Mouse (Mus musculus): ENCODE data around the gene Agap1. TPM values are rescaled to one million over a fixed set of nuclear protein-coding genes. Genes with fewer than 3 reads are reported as not detected.

Gene Agap1
- polyA plus RNA-seq, 1 experiment from 2014 or later: 74.8 TPM

- Histone ChIP-seq H3K27ac (no peak overlapping the region), H3K9ac (no peak overlapping the region), H3K4me3 (no peak overlapping the region), H3K4me1 (peaks cover 20% of the 10 kb centered on the region), H3K9me3 (replicated peaks) (no peaks in the 10 kb centered on the region), H3K4me2 (replicated peaks) (no peak overlapping the region), H3K36me3 (peaks cover 4% of the 10 kb centered on the region; the same call in 1 of the 2 replicates), H3K27me3 (no peaks in the 10 kb centered on the region)
- WGBS: 68% methylated on average over 7 of the region's 8 CpGs
- ATAC-seq (ENCODE audit: low FRiP score): no peak
Measured at GRCm38 (mm10) chr1:89621014-89621791, 166.6 kb downstream of the Agap1 start.

GRCm38 (mm10) chr1:89621952-89622351 is 167.3 kb downstream of the Agap1 start:
- Histone ChIP-seq H3K27me3 (no peaks in the 10 kb centered on the region), H3K4me1 (peaks cover 26% of the 10 kb centered on the region), H3K9me3 (replicated peaks) (no peaks in the 10 kb centered on the region), H3K27ac (no peak overlapping the region), H3K36me3 (peaks cover 4% of the 10 kb centered on the region; the same call in 1 of the 2 replicates), H3K4me3 (no peak overlapping the region), H3K9ac (no peak overlapping the region), H3K4me2 (replicated peaks) (no peak overlapping the region)
- 89% methylated on average over 8 of the region's 8 CpGs for WGBS
- no peak for ATAC-seq (ENCODE audit: low FRiP score)

- Histone ChIP-seq H3K9ac (no peak overlapping the region), H3K4me3 (no peak overlapping the region), H3K4me2 (replicated peaks) (no peak overlapping the region), H3K27me3 (no peaks in the 10 kb centered on the region), H3K27ac (no peak overlapping the region), H3K9me3 (replicated peaks) (no peaks in the 10 kb centered on the region), H3K36me3 (peaks cover 1% of the 10 kb centered on the region; the same call in 1 of the 2 replicates), H3K4me1 (peaks cover 33% of the 10 kb centered on the region)
- ATAC-seq (ENCODE audit: low FRiP score): no peak
- 80% methylated on average over 7 of the region's 7 CpGs for WGBS
Measured at GRCm38 (mm10) chr1:89622801-89623200, 168.2 kb downstream of the Agap1 start.

- no peak overlapping the region for H3K9ac ChIP-seq
- ATAC-seq (ENCODE audit: low FRiP score): no peak
Measured at GRCm38 (mm10) chr1:89625312-89625711, 170.7 kb downstream of the Agap1 start.

GRCm38 (mm10) chr1:89625967-89626366 is 171.4 kb downstream of the Agap1 start:
- no peak overlapping the region for H3K27ac ChIP-seq
- no peaks in the 10 kb centered on the region for H3K9me3 ChIP-seq (replicated peaks)

More at GRCm38 (mm10) chr1:89625312-89625711, 170.7 kb downstream of the Agap1 start:
- WGBS: 88% methylated on average over 4 of the region's 4 CpGs
- H3K4me1 ChIP-seq: peaks cover 24% of the 10 kb centered on the region
- H3K27ac ChIP-seq: no peak overlapping the region
- H3K27me3 ChIP-seq: no peaks in the 10 kb centered on the region
- H3K9me3 ChIP-seq (replicated peaks): no peaks in the 10 kb centered on the region
- H3K36me3 ChIP-seq: peaks cover 19% of the 10 kb centered on the region
- no peak overlapping the region for H3K4me3 ChIP-seq
- no peak overlapping the region for H3K4me2 ChIP-seq (replicated peaks)

GRCm38 (mm10) chr1:89626940-89627339 is 172.3 kb downstream of the Agap1 start:
- ATAC-seq (ENCODE audit: low FRiP score): no peak
- WGBS: 59% methylated on average over 10 of the region's 10 CpGs

More at GRCm38 (mm10) chr1:89625967-89626366, 171.4 kb downstream of the Agap1 start:
- Histone ChIP-seq H3K4me3 (no peak overlapping the region), H3K27me3 (no peaks in the 10 kb centered on the region), H3K4me2 (replicated peaks) (no peak overlapping the region), H3K9ac (no peak overlapping the region), H3K36me3 (peaks cover 24% of the 10 kb centered on the region), H3K4me1 (peaks cover 17% of the 10 kb centered on the region)
- 93% methylated on average over 7 of the region's 7 CpGs for WGBS
- ATAC-seq (ENCODE audit: low FRiP score): no peak

DNA sequence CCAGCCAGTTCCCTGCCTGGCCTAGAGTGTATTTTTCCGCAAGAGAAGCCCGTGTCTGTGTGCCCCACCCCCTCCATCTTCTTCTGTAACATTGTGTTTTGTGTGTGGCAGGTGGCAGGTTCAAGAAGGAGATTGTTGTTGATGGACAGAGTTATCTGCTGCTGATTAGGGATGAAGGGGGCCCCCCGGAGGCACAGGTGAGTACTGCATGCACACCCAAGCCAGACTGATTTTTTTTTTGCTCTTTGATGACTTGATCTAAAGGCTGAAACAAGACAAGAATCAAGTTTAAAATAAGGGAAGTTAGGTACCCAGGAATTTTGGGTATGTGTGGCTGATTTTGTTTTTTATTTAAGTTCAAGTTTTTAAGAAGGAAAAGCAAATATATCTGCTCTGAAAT is 173.0 kb downstream of the Agap1 start:
- 56% methylated on average over 3 of the region's 3 CpGs for WGBS
- H3K27ac ChIP-seq: peak overlapping the region; percentile 60; the same call in 1 of the 2 replicates
- H3K9ac ChIP-seq: no peak overlapping the region
- no peak overlapping the region for H3K4me2 ChIP-seq (replicated peaks)
- H3K27me3 ChIP-seq: no peaks in the 10 kb centered on the region
- ATAC-seq (ENCODE audit: low FRiP score): no peak
- H3K4me3 ChIP-seq: no peak overlapping the region
- H3K9me3 ChIP-seq (replicated peaks): no peaks in the 10 kb centered on the region
- peaks cover 25% of the 10 kb centered on the region for H3K36me3 ChIP-seq
- H3K4me1 ChIP-seq: peaks cover 13% of the 10 kb centered on the region

More at GRCm38 (mm10) chr1:89626940-89627339, 172.3 kb downstream of the Agap1 start:
- Histone ChIP-seq H3K4me3 (no peak overlapping the region), H3K4me1 (peaks cover 13% of the 10 kb centered on the region), H3K27me3 (no peaks in the 10 kb centered on the region), H3K9ac (peak overlapping the region; percentile 18; the same call in 1 of the 2 replicates), H3K4me2 (replicated peaks) (no peak overlapping the region), H3K27ac (peak overlapping the region; percentile 60; the same call in 1 of the 2 replicates), H3K9me3 (replicated peaks) (no peaks in the 10 kb centered on the region), H3K36me3 (peaks cover 25% of the 10 kb centered on the region)

DNA sequence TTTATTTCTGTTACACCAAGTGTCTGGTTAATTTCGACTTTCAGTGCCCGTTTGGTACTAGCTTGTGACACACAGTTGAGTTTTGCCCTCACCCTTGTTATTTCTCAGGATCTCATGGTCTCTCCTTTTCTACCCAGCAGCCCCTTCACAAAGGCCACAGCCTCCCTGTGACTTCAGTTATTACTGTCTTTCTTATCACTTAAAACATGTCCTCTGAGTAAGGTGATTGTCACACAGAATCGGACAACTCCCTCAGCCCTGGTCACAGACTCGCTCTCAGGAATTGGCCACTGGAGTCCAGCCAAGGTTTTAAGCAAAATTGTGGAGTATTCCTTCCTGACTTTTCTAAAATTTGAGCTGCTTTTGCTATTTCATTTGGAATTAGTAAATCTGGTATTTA is 176.2 kb downstream of the Agap1 start:
- no peaks in the 10 kb centered on the region for H3K27me3 ChIP-seq
- H3K4me2 ChIP-seq (replicated peaks): no peak overlapping the region
- H3K4me3 ChIP-seq: no peak overlapping the region
- ATAC-seq (ENCODE audit: low FRiP score): no peak
- WGBS: 89% methylated on average over 4 of the region's 4 CpGs
- peaks cover 13% of the 10 kb centered on the region for H3K4me1 ChIP-seq
- H3K36me3 ChIP-seq: peaks cover 45% of the 10 kb centered on the region
- H3K27ac ChIP-seq: no peak overlapping the region
- H3K9ac ChIP-seq: no peak overlapping the region
- no peaks in the 10 kb centered on the region for H3K9me3 ChIP-seq (replicated peaks)

- no peak overlapping the region for H3K4me2 ChIP-seq (replicated peaks)
- no peaks in the 10 kb centered on the region for H3K27me3 ChIP-seq
- WGBS: 26% methylated on average over 1 of the region's 1 CpGs
- no peak for ATAC-seq (ENCODE audit: low FRiP score)
- peaks cover 9% of the 10 kb centered on the region for H3K4me1 ChIP-seq
- no peaks in the 10 kb centered on the region for H3K9me3 ChIP-seq (replicated peaks)
- H3K4me3 ChIP-seq: no peak overlapping the region
- no peak overlapping the region for H3K27ac ChIP-seq
- peaks cover 53% of the 10 kb centered on the region for H3K36me3 ChIP-seq
- H3K9ac ChIP-seq: no peak overlapping the region
Measured at GRCm38 (mm10) chr1:89631747-89632146, 177.1 kb downstream of the Agap1 start.

GRCm38 (mm10) chr1:89634055-89634454 is 179.4 kb downstream of the Agap1 start:
- Histone ChIP-seq H3K36me3 (peaks cover 58% of the 10 kb centered on the region), H3K9me3 (replicated peaks) (no peaks in the 10 kb centered on the region), H3K4me3 (no peak overlapping the region), H3K27me3 (no peaks in the 10 kb centered on the region), H3K27ac (no peak overlapping the region), H3K4me1 (no peaks in the 10 kb centered on the region), H3K4me2 (replicated peaks) (no peak overlapping the region), H3K9ac (no peak overlapping the region)
- no peak for ATAC-seq (ENCODE audit: low FRiP score)
- WGBS: 77% methylated on average over 14 of the region's 14 CpGs

GRCm38 (mm10) chr1:89635131-89635530 is 180.5 kb downstream of the Agap1 start:
- H3K4me1 ChIP-seq: no peaks in the 10 kb centered on the region
- no peak overlapping the region for H3K27ac ChIP-seq
- ATAC-seq (ENCODE audit: low FRiP score): no peak
- H3K9me3 ChIP-seq (replicated peaks): no peaks in the 10 kb centered on the region
- H3K36me3 ChIP-seq: peaks cover 50% of the 10 kb centered on the region
- no peak overlapping the region for H3K4me3 ChIP-seq
- WGBS: 96% methylated on average over 2 of the region's 2 CpGs
- H3K27me3 ChIP-seq: no peaks in the 10 kb centered on the region
- no peak overlapping the region for H3K9ac ChIP-seq
- H3K4me2 ChIP-seq (replicated peaks): no peak overlapping the region

GRCm38 (mm10) chr1:89637670-89638069 is 183.1 kb downstream of the Agap1 start:
- no peak overlapping the region for H3K4me2 ChIP-seq (replicated peaks)
- ATAC-seq (ENCODE audit: low FRiP score): no peak
- no peak overlapping the region for H3K4me3 ChIP-seq
- peaks cover 13% of the 10 kb centered on the region for H3K4me1 ChIP-seq
- H3K36me3 ChIP-seq: peaks cover 42% of the 10 kb centered on the region
- no peaks in the 10 kb centered on the region for H3K9me3 ChIP-seq (replicated peaks)
- WGBS: 95% methylated on average over 4 of the region's 4 CpGs
- no peak overlapping the region for H3K27ac ChIP-seq
- no peaks in the 10 kb centered on the region for H3K27me3 ChIP-seq
- no peak overlapping the region for H3K9ac ChIP-seq

All from hindbrain, embryonic 12.5 days (tissue).